19 mouse cellular contexts compared by ENCODE assay signal in the genomic region with DNA sequence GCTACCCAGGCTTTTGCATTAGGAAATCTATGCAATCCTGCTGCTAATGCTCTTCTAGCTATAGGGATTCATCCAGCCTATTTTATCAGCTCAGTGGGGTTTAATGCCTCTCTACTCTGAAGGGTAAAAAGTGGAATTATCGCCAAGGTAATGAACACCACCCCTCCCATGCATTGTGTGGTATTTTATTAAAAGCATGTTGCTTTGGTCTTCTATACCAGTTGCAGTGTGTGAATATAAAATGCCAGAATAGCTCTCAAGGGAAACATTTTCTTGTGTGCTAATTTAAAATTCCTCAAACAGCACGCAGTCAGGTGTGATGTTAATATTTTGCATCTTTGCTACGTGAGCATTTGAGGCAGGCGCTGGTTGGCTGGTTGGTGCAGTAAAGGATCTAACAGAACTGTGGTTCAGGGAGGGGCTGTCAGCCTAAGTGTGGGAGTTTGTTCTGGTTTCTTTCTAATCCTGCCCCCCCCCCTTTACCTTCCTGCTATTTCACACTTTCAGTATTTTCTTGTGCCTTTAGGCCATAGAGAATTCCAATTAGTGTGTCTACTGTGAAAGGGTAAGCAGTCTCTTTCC.
DNase-seq lines count a peak whose midpoint lies in the region; ATAC-seq and TF ChIP-seq lines count a peak whose summit lies in the region.
"Had no signal": no experiment of that assay in that cellular context is flagged by ENCODE, and none has a peak within 500 bp of the region (broad histone marks: within the 10 kb centered on the region; RNA-seq: fewer than 3 reads in every experiment).

No protein-coding gene starts in this region.

- H3K36me3 ChIP-seq in midbrain, embryonic 14.5 days (ENCODE audit: control insufficient read depth, insufficient read depth, low read length), result no peaks in the 10 kb centered on the region
- no peaks in the 10 kb centered on the region for H3K36me3 ChIP-seq in midbrain, embryonic 13.5 days
- H3K36me3 ChIP-seq in forebrain, embryonic 14.5 days (ENCODE audit: control insufficient read depth, insufficient read depth, low read length), result no peaks in the 10 kb centered on the region
- no peaks in the 10 kb centered on the region for H3K36me3 ChIP-seq in limb, embryonic 13.5 days
- H3K36me3 ChIP-seq: embryonic facial prominence, embryonic 13.5 days; liver, embryonic 13.5 days had no signal

- no peak overlapping the region for H3K4me2 ChIP-seq in midbrain, embryonic 14.5 days (ENCODE audit: low read length)
- no peak overlapping the region for H3K4me2 ChIP-seq in midbrain, embryonic 13.5 days (replicated peaks)
- no peak overlapping the region for H3K4me2 ChIP-seq in forebrain, embryonic 14.5 days (ENCODE audit: low read length)
- 0 out of 2 replicates have a peak overlapping the region, but pooled peaks have one; percentile 1 for H3K4me2 ChIP-seq in limb, embryonic 13.5 days (replicated peaks)
- H3K4me2 ChIP-seq: embryonic facial prominence, embryonic 13.5 days; heart, embryonic 11.5 days; liver, embryonic 13.5 days; lung, embryonic 14.5 days had no signal

- no peak overlapping the region for H3K27ac ChIP-seq in midbrain, embryonic 14.5 days (replicated peaks; ENCODE audit: low read depth, low read length)
- no peak overlapping the region for H3K27ac ChIP-seq in midbrain, embryonic 13.5 days
- no peak overlapping the region for H3K27ac ChIP-seq in forebrain, embryonic 14.5 days (ENCODE audit: low read depth, low read length)
- no peak overlapping the region for H3K27ac ChIP-seq in limb, embryonic 13.5 days
- H3K27ac ChIP-seq in gastrocnemius, adult 2 months, result no peak overlapping the region
- H3K27ac ChIP-seq: embryonic facial prominence, embryonic 13.5 days; kidney, postnatal 0 days; liver, embryonic 13.5 days; stomach, postnatal 0 days had no signal

- no peak overlapping the region for H3K9ac ChIP-seq in midbrain, embryonic 14.5 days (replicated peaks; ENCODE audit: low read length)
- no peak overlapping the region for H3K9ac ChIP-seq in midbrain, embryonic 13.5 days (replicated peaks)
- no peak overlapping the region for H3K9ac ChIP-seq in forebrain, embryonic 14.5 days (ENCODE audit: low read length)
- H3K9ac ChIP-seq in limb, embryonic 13.5 days, result no peak overlapping the region
- H3K9ac ChIP-seq: embryonic facial prominence, embryonic 13.5 days; liver, embryonic 13.5 days; lung, embryonic 14.5 days had no signal

- no peaks in the 10 kb centered on the region for H3K9me3 ChIP-seq in midbrain, embryonic 14.5 days (ENCODE audit: control insufficient read depth, low read length)
- H3K9me3 ChIP-seq in midbrain, embryonic 13.5 days, result no peaks in the 10 kb centered on the region
- H3K9me3 ChIP-seq in forebrain, embryonic 14.5 days (replicated peaks; ENCODE audit: control insufficient read depth, low read length), result no peaks in the 10 kb centered on the region
- H3K9me3 ChIP-seq in limb, embryonic 13.5 days, result no peaks in the 10 kb centered on the region
- H3K9me3 ChIP-seq: embryonic facial prominence, embryonic 13.5 days; liver, embryonic 13.5 days had no signal

- no peak overlapping the region for H3K4me3 ChIP-seq in midbrain, embryonic 14.5 days (replicated peaks; ENCODE audit: low read depth, low read length)
- no peak overlapping the region for H3K4me3 ChIP-seq in midbrain, embryonic 13.5 days (replicated peaks)
- no peak overlapping the region for H3K4me3 ChIP-seq in forebrain, embryonic 14.5 days (ENCODE audit: low read depth, low read length)
- H3K4me3 ChIP-seq in limb, embryonic 13.5 days, result no peak overlapping the region
- no peak overlapping the region for H3K4me3 ChIP-seq in gastrocnemius, adult 2 months
- H3K4me3 ChIP-seq: embryonic facial prominence, embryonic 13.5 days; liver, embryonic 13.5 days had no signal

- peak; percentile 41 for DNase-seq in midbrain, embryonic 14.5 days
- DNase-seq in forebrain, embryonic 14.5 days (ENCODE audit: low spot score), result peak; percentile 32
- no peak for DNase-seq in left cerebral cortex, postnatal 4 days
- DNase-seq in thymus, postnatal 4 days, result no peak
- no peak for DNase-seq in gastrocnemius, adult 2 months
- DNase-seq: adrenal gland, adult 8-10 months; cerebellum, adult 11 months; cerebellum, postnatal 10 days; heart, postnatal 10 days; kidney, adult 18-20 months; liver, embryonic 13.5 days; lung, embryonic 14.5 days; lung, postnatal 4 days had no signal

- no peak for ATAC-seq in midbrain, embryonic 14.5 days (ENCODE audit: low FRiP score, low TSS enrichment)
- no peak for ATAC-seq in midbrain, embryonic 13.5 days
- peak; percentile 29; the same call in 1 of the 2 replicates for ATAC-seq in forebrain, embryonic 14.5 days
- ATAC-seq in limb, embryonic 13.5 days (ENCODE audit: low FRiP score, low read depth), result peak; percentile 67

- intact Hi-C loops in left cerebral cortex, postnatal 4 days (cut with DNase I), result no loop called here
- intact Hi-C loops in gastrocnemius, adult 2 months (cut with DNase I), result no loop called here

- H3K27me3 ChIP-seq in midbrain, embryonic 14.5 days (ENCODE audit: control insufficient read depth, insufficient read depth, low read length), result no peaks in the 10 kb centered on the region
- no peaks in the 10 kb centered on the region for H3K27me3 ChIP-seq in midbrain, embryonic 13.5 days
- H3K27me3 ChIP-seq in forebrain, embryonic 14.5 days (replicated peaks; ENCODE audit: control insufficient read depth, insufficient read depth, low read length), result no peaks in the 10 kb centered on the region
- no peaks in the 10 kb centered on the region for H3K27me3 ChIP-seq in limb, embryonic 13.5 days
- H3K27me3 ChIP-seq: embryonic facial prominence, embryonic 13.5 days; liver, embryonic 13.5 days had no signal

- 51% methylated on average over 4 of the region's 4 CpGs for WGBS in midbrain, embryonic 14.5 days
- 50% methylated on average over 4 of the region's 4 CpGs for WGBS in midbrain, embryonic 13.5 days
- WGBS in forebrain, embryonic 14.5 days, result 14% methylated on average over 4 of the region's 4 CpGs
- WGBS in limb, embryonic 13.5 days, result 33% methylated on average over 4 of the region's 4 CpGs

- H3K4me1 ChIP-seq in midbrain, embryonic 14.5 days (ENCODE audit: control insufficient read depth, insufficient read depth, low read length), result peaks cover 11% of the 10 kb centered on the region; the same call in 1 of the 2 replicates
- H3K4me1 ChIP-seq in midbrain, embryonic 13.5 days (replicated peaks), result peaks cover 20% of the 10 kb centered on the region
- H3K4me1 ChIP-seq in forebrain, embryonic 14.5 days (ENCODE audit: control insufficient read depth, insufficient read depth, low read length), result peaks cover 15% of the 10 kb centered on the region
- peaks cover 24% of the 10 kb centered on the region for H3K4me1 ChIP-seq in limb, embryonic 13.5 days
- H3K4me1 ChIP-seq: liver, embryonic 13.5 days had no signal

- no peak for TF ChIP-seq CTCF in gastrocnemius, adult 2 months (IDR thresholded peaks at IDR 0.05)

Comparison
In these comparisons a context has a peak if more than half of its experiments do, and no peak if none do; other contexts are left out.
1. ATAC-seq: peak in forebrain, embryonic 14.5 days (single experiment) and limb, embryonic 13.5 days (single experiment); none in midbrain, embryonic 14.5 days (single experiment) and midbrain, embryonic 13.5 days (single experiment).
2. DNase-seq: peak in midbrain, embryonic 14.5 days (single experiment) and forebrain, embryonic 14.5 days (single experiment); none in left cerebral cortex, postnatal 4 days (single experiment), thymus, postnatal 4 days (single experiment) and gastrocnemius, adult 2 months (single experiment).